Mouse (Mus musculus) spleen, embryonic (tissue): ENCODE results near the gene Fads2.

ENCODE experiments used
- CTCF ChIA-PET: fragments of 350-600 bp; sonication (Branson Sonifier 250); formaldehyde crosslinking; loops from one replicate; lab custom pipeline; 2022; lab: Charles Lee

Gene Fads2

DNA sequence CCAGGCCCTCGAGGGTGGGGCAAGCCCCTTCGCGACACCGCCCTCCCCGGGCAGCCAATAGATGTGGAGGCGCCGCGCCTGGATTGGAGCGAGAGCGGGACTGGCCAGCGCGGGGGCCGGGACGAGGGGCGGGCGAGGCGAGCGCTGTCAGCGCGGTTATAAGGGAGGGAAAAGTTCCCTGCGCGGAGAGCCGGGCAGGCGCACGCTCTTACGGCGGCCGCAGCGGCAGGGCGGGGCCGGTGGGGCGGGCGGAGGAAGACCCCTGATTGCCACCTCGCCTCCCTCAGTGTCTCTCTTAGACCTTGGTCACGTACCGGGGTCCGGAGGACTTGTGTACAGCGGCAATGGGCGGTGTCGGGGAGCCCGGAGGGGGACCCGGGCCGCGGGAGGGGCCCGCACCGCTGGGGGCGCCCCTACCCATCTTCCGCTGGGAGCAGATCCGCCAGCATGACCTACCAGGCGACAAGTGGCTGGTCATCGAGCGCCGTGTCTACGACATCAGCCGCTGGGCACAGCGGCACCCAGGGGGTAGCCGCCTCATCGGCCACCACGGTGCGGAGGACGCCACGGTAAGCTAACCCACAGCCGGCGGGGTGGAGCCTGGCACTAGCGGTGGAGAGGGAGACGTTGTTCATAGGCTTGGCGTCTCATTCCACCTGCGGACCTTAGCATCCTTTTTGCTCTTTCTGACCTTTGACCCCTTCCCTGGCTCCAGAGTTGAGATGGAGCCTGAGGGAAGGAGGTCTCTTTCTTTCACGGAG lies 60.0 kb downstream of the Fads2 start, which contains the start of gene Fads3:
Gene Fads3 (plus strand): TSS at position 182 of the 761 bp plus-strand sequence.
- CTCF ChIA-PET = interaction anchor here (0.5 kb wide), 1 partner anchor 104 kb away, joined by 6 read pairs; no protein-coding TSS in a partner anchor

DNA sequence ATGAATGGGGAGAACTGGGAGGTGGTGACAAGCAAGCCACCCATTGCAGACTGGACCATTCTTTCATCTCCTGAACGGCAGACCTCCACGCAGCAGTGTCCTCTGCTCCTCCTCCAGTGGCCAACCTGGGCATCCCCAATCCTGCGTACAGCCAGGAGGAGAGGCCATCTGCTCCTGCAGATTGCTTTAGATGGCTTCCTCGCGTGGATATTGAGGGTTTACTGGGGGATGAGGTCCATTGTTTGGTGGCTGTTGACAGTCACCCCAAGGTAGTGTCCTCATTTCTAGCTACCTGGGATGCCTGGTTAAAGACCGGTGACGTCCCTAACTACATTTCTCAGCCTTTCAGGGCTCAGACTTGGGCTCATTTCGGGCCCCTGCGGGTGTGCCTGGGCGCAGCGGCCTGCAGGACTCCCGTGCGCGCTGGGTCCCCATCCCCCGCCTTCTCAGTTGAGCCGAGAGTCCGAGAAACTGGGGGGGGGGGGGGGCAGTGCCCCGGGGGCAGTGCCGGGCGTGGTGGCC lies 60.6 kb downstream of the Fads2 start:
- CTCF ChIA-PET = no interaction called here

DNA sequence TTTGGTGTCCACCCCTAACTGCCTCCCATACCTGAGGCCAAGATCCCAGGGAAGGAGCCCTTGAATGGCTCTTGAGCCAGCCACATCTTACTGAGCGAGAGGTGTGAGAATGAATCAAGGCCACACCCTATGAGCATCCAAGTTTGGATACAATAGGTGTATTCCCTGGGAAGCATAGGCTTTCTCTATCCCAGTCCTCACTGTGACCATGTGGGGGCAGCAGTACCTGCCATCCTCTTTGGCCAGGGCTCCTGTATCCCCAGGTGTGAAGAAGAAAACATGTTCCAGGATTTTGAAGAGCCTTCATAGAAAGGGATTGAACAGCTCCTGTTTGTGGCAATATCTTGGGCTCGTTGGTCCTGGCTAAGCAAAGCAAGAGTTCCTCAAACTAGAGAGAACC lies 61.9 kb downstream of the Fads2 start:
- CTCF ChIA-PET = no interaction called here

DNA sequence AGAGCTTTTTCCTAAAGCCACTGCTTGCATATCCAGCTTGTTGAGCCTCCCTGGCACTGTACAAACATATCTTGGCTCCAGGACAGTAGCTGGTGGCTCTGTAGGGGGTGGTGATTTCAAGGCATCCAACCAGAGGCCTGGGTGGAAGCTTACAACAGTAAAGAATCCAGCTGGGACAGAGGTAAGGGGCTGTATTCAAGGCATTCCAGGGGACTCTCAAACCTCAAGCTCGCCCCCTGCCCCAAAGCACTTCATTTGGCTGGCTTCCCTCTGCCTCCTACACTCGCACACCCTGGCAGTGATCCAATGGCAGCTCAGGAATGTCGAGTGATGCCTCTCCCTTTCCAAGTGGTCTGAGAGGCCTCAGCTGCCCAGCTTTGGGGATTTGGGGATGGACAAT lies 62.6 kb downstream of the Fads2 start:
- CTCF ChIA-PET = no interaction called here

DNA sequence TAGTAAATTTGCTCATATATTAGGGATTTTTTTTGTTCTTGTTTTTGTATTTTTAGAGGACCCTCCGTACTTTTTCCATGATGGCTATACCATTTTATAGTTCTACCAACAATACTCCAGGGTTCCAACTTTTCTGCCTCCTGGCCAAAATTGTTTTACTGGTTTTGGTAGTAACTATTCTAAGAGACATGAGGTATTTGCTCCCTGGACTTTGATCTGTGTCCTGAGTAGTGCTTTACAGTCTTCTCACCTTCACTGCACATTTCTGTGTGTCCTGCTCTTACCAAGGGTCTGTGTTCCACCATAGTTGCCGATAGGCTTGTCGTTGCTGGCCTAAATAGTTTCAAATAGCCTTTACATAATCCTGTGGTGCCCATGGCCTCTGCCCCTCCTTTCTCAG lies 63.2 kb downstream of the Fads2 start:
- CTCF ChIA-PET = no interaction called here

DNA sequence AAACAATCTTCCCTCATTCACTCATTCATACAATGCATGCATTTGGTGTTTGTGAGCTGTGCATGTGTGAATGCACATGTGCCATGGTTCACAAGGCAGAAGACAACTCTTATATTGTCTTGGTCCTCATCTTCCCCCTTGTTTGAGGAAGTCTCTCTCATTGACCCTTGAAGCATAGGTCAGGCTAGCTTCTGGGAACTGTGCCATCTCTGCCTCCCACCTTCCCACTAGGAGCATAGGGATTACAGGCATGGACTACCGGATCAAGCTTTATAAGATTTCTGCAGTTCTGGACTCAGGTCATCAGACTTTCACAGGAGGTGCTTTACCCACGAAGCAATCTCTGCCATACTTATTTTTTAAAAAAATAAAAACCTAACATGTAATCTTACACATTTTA lies 64.0 kb downstream of the Fads2 start:
- CTCF ChIA-PET = no interaction called here

DNA sequence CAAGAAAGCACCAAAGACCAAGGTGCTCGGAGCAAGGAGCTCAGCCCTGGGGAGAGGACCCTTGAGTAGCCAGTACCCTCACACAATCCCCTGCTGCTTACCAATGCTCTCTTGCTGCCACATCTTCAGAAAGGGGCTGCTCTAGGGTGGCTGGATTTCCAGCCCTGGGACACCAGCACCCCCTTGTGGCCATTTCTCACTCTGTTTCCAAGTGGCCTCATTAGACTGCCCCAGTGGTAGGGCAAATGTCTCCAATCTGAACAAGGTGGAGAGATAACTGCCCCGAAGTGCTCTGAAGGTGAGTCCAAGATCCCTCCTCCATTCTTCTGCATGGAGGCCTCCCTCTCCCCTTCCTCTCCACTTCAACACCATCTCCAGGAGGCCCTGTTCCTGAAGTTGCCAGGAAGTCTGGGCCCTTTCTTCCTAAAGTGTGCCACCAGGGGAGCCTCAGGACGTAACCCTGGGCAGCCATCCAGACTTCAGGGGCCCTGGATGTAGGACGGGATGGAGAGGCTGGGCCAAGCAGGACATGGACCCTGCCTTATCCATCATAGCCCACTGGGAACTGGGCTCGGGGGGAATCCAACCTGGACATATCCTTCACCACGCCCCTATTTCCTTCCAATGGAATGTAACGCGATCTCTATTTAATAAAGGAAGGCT lies 66.6 kb downstream of the Fads2 start:
- CTCF ChIA-PET = interaction anchor here (0.9 to 1.3 kb wide), 2 partner anchors 44 to 114 kb away, joined by 4 read pairs; no protein-coding TSS in a partner anchor

DNA sequence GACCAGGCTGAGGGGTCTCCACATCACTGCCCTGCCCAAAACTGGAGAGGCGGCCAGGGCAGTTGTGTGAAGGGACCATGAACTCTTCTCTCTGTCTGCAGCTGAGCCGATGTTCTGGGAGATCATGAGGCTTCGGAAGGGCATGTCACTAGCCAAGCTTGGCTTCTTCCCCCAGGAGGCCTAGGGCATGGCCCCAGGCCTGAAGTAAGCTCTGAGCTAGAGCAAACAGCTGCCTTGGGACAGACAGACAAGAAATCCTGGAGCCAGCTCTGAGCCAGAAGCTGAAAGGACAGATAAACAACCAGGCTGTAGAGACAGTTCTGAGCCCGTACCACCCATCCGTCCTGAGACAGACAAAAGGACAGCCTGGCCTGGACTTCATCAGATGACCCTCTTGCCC lies 67.2 kb downstream of the Fads2 start:
- CTCF ChIA-PET = interaction anchor here (0.9 to 1.3 kb wide), 2 partner anchors 43 to 114 kb away, joined by 4 read pairs; no protein-coding TSS in a partner anchor

DNA sequence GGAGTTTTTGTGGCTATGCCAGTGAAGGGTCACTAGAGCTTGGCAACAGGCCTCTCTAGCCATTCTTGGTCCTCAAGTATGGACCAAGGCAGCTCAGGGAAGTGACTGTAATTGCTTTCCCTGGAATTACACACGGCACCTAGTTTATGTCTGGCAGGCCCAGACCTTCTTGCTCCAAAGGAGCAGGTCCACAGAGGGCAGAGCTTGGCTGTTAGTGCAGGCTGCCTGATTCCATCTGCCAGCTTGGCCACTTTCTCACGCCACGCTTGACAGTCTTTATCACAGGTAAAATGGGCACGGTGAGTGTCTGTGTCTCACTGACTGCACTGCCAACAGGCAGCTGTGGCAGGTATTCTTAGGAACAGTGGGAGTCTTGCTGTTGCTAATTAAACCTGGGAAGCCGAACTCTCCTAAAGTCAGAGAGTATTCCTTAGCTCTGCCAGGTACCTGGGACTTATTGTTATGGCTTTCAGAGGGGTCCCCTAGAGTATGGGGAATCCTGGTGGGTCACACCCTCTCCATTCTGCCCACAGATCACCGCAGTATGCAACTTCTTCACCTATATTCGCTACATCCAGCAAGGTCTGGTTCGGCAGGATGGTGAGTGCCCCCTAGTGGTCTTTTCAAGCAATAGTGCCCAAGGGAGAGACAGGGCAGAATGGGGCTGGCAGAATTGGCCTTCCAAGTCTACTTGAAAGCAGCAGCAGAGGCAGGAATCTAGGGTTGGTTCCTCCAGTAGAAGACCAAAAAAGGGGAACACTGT lies 68.2 kb downstream of the Fads2 start:
- CTCF ChIA-PET = interaction anchor here (0.5 to 1.3 kb wide), 3 partner anchors 43 to 1333 kb away, joined by 3 to 6 read pairs (median 4); no protein-coding TSS in a partner anchor

DNA sequence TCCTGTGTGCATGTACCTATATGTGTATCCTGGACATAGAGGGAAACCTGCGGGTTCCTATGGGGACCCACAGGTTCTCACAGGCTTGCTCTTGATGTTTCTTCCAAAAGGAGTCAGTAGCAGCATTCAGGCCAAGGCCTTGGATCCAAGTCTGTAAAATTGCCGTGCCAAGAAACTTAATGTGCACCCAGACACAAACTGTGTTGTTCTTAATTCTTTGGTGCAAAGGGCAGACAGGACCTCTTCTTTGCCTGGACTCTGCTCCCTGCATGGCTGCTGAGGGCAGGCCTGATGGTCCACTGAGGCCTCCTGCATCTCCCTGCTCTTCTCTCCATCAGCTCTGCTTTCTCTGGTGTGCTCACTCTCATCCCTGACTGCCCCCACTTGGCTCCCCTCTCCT lies 71.8 kb downstream of the Fads2 start:
- CTCF ChIA-PET = no interaction called here

DNA sequence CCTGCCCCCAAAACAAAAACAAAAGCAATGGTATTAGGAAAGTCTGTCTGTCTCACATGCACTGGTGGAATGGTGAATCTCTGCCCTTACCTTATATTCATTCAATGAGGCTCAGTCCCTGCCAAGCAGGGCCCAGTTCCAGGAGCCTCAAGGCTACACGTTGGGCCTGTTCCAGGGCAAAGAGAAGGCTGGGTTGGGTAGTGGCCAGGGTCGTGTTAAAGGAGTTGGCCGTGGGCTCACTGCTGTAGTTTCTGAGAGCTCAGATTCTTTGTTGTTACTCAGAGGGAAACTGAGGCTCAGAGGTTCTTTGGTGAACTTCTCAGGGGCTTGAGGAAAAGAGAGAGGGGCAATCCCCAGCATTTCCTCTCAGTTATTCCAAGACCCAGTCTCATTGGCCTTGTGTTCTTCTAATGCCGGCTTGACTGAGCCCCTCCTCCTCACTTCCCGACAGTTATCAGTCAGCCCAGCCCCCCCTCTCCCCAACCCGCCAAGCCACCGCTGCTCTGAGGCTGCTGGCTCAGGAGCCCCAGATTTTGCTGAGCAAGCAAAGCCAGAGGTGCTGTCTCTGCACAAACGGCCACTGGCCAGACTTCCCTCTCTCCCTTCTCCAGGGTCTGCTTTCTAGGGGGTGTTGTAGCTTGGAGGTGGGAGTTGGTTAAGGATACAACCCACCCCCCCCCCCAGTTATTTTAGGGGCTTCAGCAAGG lies 76.2 kb downstream of the Fads2 start:
- CTCF ChIA-PET = interaction anchor here (0.5 kb wide), 2 partner anchors 47 to 591 kb away, joined by 3 to 5 read pairs; no protein-coding TSS in a partner anchor

DNA sequence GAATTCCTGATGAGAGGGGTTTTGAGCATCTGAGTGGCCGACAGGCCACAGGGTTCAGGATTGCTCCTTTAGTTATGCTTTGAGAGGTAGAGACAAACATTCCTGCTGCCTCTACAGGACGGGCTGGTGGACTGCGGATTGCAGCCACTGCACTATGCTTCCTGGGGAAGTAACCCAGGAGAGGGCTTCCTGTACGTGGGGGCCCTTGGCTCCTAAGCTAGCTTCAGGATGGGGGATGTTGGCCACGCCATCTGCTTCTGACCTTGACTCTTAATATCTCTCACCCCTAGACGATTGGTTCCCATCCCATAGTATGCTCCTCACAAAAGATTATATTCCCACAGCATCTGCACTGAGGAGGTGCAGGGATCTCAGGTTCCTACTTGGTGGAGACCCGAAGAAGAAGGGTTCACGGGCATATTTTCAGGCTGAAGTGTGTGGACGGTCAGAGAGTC lies 78.2 kb downstream of the Fads2 start:
- CTCF ChIA-PET = no interaction called here

DNA sequence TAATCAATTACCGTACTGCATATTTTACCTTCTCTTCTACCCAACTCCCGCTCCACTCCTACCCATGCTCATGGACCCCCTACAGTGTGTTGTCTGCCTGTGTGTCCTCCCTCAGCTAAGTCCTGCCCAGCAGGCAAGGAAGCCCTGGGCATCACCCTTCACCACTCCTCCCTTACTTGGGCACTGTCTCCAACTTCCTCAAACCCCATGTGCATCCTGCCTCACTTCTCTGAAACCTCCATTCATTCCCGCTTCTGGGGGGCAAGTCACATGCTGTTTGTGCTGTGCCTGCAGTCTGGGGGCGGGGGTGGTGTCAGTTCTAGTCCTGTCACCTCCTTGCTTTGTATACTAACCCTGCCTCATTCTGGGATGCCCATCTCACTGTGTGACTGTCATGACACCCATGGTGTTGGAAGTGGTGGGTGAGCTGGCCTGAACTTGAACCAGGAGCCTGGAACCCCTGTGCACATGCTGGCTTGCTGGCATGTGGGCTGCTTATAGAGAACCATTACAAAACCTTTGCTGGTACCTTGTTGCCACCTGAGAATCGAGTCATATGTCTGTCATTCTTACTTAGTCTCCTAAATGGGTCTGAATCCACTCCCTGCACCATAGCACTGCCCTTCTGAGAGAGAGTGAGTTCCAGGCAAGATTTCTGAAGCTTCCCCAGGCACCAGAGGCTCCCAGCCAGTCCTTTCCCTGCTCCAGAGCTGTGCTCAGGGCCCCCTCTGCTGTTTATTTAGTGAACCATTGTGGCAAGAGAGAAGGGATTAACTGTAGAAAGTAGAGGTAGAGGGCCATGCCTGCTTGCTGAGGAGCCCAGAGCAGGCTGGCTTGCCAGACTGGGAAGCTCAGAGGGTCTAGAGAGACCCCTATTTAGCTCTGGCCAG lies 78.9 kb downstream of the Fads2 start:
- CTCF ChIA-PET = no interaction called here

DNA sequence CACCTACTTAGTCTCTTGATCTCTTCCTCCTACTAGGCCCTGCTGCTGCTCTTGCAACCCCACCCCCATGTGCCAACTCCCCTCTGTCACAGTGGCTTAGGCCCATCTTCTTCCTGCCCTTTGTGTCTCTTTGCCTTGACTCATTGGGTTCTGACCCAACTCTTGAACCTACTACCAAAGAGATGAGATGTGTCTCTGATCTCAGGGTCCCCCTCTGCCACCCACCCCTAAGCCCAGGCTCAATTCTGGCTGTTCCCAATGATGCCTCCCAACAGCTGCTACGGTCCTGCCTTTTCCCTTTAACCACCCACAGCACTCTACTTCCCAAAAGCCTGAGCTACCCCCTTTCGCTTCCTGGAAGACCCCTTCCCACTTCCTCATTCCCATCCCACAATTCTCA lies 79.6 kb downstream of the Fads2 start:
- CTCF ChIA-PET = no interaction called here

DNA sequence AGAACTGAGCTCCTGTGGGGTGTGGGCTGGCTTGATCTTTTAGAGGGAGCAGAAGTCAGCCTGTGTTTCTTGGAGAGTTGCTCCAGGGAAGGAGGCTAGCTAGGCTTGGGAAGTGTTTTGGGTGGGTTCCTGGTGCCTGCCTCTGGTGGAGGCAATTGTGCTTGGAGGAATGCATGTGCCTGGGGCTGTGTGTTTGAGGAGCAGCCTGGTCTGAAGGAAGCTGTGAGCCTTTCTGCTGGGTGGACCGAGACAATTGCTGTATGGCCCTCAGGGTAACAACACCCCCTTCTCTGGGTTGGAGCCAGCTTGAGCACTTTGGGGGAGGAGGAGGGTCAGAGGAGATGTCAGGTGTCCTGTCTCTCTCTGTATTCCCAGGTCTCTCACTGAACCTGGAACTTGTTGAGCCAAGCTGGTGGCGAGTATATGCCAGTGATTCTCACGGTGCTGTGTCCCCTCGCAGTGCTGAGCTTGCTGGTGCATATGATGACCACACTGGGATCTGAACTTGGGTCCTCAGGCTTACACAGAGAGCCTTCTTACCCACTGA lies 82.3 kb downstream of the Fads2 start:
- CTCF ChIA-PET = no interaction called here

DNA sequence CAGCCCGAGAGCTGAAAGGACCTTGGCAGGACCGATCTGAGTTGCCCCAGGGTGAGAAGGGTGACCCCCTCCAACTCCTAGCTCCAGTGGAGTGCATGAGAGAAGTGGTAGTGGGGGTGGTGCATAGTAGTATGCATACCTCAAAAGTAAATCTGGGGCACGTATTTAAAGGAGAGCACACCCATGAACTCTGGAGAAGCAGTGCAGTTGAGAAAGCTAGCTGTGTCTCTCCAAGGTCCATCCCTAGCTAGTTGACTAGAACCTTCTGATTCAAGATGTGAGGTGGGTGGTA lies 83.1 kb downstream of the Fads2 start:
- CTCF ChIA-PET = interaction anchor here (0.6 kb wide), 1 partner anchor 106 kb away, joined by 3 read pairs; no protein-coding TSS in a partner anchor

DNA sequence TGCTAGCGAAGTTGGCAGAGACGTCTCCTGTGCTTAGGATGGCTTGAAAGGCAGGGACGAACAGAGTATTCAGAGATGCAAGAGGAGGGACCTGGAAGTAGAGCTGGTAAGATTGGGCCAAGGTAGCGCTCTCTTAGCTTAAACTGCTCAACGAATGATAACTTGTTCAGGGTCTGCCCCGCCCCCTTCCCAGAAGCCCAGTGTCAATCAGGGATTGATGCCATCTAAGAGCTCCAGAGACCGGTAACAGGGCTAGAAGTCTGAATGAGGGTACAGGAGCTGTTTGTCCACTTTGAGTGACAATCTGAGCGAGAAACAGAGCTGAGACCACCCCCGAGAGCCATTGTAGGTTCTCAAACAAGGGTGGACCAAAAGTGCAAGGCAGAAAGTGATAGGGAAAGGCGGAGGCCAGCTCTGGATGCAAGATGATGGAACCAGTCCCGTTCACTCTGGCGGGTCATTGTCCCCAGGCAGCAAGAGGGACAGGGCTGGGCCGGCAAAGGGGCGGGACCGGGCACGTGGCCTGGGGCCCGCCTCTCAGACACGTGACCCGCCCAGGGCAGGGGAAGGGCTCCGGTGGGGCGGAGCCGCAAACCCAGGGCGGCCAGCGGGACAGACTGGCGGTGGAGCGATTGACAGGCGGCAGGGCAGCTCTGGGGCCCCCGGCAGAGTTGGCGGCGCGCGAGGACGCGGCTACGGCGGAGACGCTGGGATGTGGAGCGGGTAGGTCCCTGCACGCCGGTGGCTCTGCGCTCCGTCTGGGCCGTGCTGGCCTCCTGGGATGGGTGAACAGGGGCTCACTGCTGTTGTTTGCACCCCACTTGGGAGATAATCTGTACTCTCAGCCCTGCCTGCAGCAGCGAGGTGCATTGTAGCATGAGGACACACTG lies 83.7 kb downstream of the Fads2 start:
- CTCF ChIA-PET = interaction anchor here (0.6 kb wide), 1 partner anchor 105 kb away, joined by 3 read pairs; no protein-coding TSS in a partner anchor

DNA sequence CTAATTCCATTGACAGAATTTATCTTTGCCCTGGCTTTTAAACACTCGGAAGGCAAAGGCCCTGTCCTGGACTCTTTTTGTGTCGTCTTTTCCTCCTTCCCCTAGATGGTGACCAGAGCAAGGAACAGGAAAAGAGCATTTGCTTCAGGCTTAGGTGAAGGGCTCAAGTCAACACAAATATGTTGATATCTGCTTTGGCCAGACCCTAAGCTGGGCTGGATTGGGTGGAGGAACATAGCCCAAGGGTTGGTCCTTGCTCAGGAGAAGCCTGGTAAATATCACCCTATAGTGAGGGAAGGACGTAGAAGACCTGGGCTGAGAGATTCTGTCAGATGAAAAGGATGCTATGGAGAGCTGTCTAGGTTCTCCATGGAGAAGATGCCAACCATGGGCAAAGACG lies 85.4 kb downstream of the Fads2 start:
- CTCF ChIA-PET = interaction anchor here (0.9 kb wide), 1 partner anchor 106 kb away, joined by 14 read pairs; no protein-coding TSS in a partner anchor

DNA sequence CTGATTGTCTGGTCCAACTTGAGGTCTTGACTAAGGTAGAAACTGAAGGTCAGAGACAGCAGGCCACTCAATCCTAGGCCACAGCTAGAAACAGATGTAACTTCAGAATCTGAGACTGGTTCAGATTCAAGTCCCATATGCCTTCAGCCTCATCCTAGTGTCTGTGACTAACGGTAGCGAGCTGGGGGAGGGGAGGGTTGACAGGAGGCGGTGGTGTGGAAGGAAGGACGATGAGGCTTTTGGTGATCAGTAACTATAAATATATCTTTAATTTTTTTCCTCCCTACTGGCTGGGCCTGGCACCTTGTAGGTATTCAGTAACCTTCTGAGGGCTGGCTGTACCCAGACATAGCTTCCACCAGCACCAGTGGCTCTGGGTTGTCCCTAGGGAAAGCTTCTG lies 86.1 kb downstream of the Fads2 start:
- CTCF ChIA-PET = no interaction called here
